Mouse (Mus musculus): ENCODE data around the gene Gm17349. TPM values are rescaled to one million over a fixed set of nuclear protein-coding genes. Genes with fewer than 3 reads are reported as not detected.

The Gm17349 gene
- total and polyA plus RNA-seq, 2 experiments from 2014 or later, result not detected

DNA sequence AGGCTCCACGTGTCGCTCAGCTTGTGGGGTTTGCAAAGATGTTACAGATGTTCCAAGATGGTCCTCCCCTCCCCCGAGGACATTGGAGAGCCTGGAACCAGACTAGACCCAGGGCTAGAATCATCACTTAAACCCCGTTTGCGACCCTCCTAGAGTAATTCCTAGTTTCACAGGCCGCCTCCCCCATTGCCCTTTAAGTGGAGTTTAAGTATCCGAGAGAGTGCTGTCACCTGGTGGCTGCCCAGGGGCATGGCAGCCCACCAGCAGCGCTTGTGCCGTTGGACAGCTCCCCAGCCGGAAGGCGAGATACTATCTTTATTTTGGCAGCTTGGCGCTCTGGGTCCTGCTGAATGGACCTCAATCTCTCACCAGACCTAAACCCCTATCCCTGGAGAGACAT, 36.4 kb downstream of the Gm17349 start:
- H3K27ac ChIP-seq (ENCODE audit: low read depth, low read length), result peak overlapping the region; percentile 93; the same call in 1 of the 2 replicates

DNA sequence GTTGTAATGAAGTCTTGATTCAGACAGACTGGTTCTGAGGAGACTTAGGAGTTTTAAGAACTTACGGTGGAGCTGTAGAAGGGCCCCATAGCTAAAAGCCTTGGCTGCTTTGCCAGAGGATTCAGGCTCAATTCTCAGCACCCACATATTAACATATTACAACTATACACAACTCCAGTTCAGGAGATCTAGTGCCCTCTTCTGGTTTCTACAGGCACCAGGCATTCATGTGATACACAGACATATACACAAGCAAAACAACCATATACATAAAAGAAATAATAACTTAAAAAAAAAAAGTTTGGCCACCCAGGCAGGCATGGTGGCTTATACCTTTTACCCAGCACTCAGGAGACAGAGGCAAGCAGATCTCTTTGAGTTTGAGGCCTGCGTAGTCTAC, 37.7 kb downstream of the Gm17349 start:
- H3K4me3 ChIP-seq (ENCODE audit: low read depth, low read length), result no peak overlapping the region
- H3K4me1 ChIP-seq (ENCODE audit: insufficient read depth, low read length), result peaks cover 15% of the 10 kb centered on the region
- 96% methylated on average over 2 of the region's 2 CpGs for WGBS
- no peak overlapping the region for H3K9ac ChIP-seq (replicated peaks; ENCODE audit: low read length, poor library complexity, severe bottlenecking)
- no peaks in the 10 kb centered on the region for H3K9me3 ChIP-seq (ENCODE audit: low read length)
- ATAC-seq (ENCODE audit: low FRiP score), result no peak
- no peak overlapping the region for H3K4me2 ChIP-seq (ENCODE audit: low read depth, low read length, poor library complexity, severe bottlenecking)
- H3K36me3 ChIP-seq (ENCODE audit: insufficient read depth, low read length), result no peaks in the 10 kb centered on the region
- TF ChIP-seq CTCF (IDR thresholded peaks at IDR 0.05), result peak; percentile 34
- H3K27me3 ChIP-seq (ENCODE audit: insufficient read depth, low read length), result no peaks in the 10 kb centered on the region
- no peak overlapping the region for H3K27ac ChIP-seq (ENCODE audit: low read depth, low read length)
- no peak for DNase-seq (ENCODE audit: low spot score)

More for the DNA sequence above, 36.4 kb downstream of the Gm17349 start:
- peak; percentile 94 for TF ChIP-seq CTCF (IDR thresholded peaks at IDR 0.05)
- H3K27me3 ChIP-seq (ENCODE audit: insufficient read depth, low read length), result no peaks in the 10 kb centered on the region
- DNase-seq (ENCODE audit: low spot score), result peak; percentile 89
- peak overlapping the region; percentile 13 for H3K4me2 ChIP-seq (ENCODE audit: low read depth, low read length, poor library complexity, severe bottlenecking)
- peaks cover 23% of the 10 kb centered on the region for H3K4me1 ChIP-seq (ENCODE audit: insufficient read depth, low read length)
- H3K9me3 ChIP-seq (ENCODE audit: low read length), result no peaks in the 10 kb centered on the region
- WGBS, result under 1% methylated on average over 12 of the region's 12 CpGs
- no peak overlapping the region for H3K9ac ChIP-seq (replicated peaks; ENCODE audit: low read length, poor library complexity, severe bottlenecking)
- no peak overlapping the region for H3K4me3 ChIP-seq (ENCODE audit: low read depth, low read length)
- peaks cover 11% of the 10 kb centered on the region; the same call in 1 of the 2 replicates for H3K36me3 ChIP-seq (ENCODE audit: insufficient read depth, low read length)
- no peak for ATAC-seq (ENCODE audit: low FRiP score)

DNA sequence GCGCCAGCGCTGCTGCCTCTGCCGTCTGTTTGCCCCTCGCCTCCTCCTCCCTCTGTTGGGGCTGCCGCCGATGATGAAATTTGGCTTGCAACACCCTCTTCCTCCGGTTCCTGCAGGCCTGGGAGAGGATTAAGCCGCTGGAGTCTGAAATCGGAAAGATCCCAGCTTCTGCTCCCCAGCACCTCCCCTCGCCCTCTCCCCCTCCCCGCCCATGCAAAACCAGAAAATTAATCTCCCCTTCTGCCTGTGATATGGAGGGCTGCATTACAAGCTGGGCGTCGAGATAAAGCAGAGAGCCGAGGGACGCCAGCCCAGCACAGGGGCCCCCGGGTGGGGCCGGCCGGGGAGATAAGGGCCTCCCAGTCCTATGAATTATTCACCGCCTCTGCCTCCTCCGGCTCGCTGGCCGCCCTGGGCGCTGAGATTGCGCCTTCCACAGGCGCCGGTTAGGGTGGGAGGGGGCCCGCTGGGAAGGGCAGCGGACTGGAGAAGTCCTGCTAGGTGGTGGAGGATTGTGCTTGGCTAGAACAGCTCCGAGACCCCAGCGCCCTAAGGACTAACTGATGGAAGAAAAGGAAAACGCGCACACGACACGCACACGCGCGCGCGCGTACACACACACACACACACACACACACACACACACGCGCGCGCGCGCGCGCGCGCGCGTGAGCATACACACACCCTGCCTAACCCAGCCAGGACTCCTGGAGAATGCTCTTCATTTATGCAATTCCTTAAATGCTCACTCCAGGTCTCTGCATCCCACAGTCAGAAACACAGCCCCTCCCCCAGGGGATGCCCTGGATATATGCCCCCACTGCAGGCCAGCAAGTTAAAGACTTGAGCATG, 40.5 kb downstream of the Gm17349 start:
- DNase-seq (ENCODE audit: low spot score), result peak; percentile 79
- Histone ChIP-seq H3K36me3 (ENCODE audit: insufficient read depth, low read length) (no peaks in the 10 kb centered on the region), H3K27me3 (ENCODE audit: insufficient read depth, low read length) (no peaks in the 10 kb centered on the region), H3K4me3 (ENCODE audit: low read depth, low read length) (peak overlapping the region; percentile 35), H3K9me3 (ENCODE audit: low read length) (no peaks in the 10 kb centered on the region), H3K4me2 (ENCODE audit: low read depth, low read length, poor library complexity, severe bottlenecking) (peak overlapping the region; percentile 65), H3K9ac (replicated peaks; ENCODE audit: low read length, poor library complexity, severe bottlenecking) (peak overlapping the region; percentile 74), H3K27ac (ENCODE audit: low read depth, low read length) (peak overlapping the region; percentile 78), H3K4me1 (ENCODE audit: insufficient read depth, low read length) (peaks cover 9% of the 10 kb centered on the region; the same call in 1 of the 2 replicates)
- WGBS, result under 1% methylated on average over 40 of the region's 52 CpGs
- no peak for TF ChIP-seq CTCF (IDR thresholded peaks at IDR 0.05)
- ATAC-seq (ENCODE audit: low FRiP score), result peak; percentile 76

DNA sequence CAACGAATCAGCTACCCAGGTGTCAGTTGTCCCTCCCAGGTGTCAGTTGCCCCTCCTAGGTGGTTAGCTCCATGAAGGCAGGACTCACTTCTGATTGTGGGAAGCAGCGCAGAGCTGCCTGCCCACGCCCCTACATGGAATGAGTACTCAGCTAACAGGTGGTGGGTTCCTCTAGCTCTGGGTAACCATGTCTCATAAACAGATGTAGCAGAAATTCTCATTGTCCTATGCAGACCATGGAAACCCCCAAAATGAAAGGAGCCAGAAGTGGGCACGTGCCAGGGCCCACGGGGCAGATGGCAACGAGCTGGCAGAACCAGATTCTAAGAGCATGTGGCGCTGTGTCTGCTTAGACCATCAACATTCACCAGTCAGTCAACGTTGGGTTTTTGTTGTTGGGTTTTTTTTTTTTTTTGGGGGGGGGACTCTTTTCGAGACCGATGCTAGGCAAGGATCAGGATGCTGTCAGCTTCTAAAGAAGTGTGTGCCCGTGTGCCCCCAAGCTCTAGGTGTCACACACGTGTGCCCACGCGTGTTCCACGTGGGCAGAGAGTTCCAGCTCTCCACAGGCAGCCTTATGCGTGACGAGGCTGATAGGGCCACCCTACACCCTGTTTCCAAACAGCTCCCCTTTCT, 41.2 kb downstream of the Gm17349 start:
- Histone ChIP-seq H3K9me3 (ENCODE audit: low read length) (no peaks in the 10 kb centered on the region), H3K27me3 (ENCODE audit: insufficient read depth, low read length) (no peaks in the 10 kb centered on the region), H3K27ac (ENCODE audit: low read depth, low read length) (peak overlapping the region; percentile 78), H3K9ac (replicated peaks; ENCODE audit: low read length, poor library complexity, severe bottlenecking) (peak overlapping the region; percentile 74), H3K4me1 (ENCODE audit: insufficient read depth, low read length) (peaks cover 9% of the 10 kb centered on the region; the same call in 1 of the 2 replicates), H3K36me3 (ENCODE audit: insufficient read depth, low read length) (no peaks in the 10 kb centered on the region), H3K4me3 (ENCODE audit: low read depth, low read length) (peak overlapping the region; percentile 35; the same call in 1 of the 2 replicates), H3K4me2 (ENCODE audit: low read depth, low read length, poor library complexity, severe bottlenecking) (peak overlapping the region; percentile 65)
- 2% methylated on average over 17 of the region's 17 CpGs for WGBS
- TF ChIP-seq CTCF (IDR thresholded peaks at IDR 0.05), result no peak
- ATAC-seq (ENCODE audit: low FRiP score) (0 out of 2 replicates have a peak, but pooled peaks have one; percentile 1), DNase-seq (ENCODE audit: low spot score) (peak; percentile 58)

DNA sequence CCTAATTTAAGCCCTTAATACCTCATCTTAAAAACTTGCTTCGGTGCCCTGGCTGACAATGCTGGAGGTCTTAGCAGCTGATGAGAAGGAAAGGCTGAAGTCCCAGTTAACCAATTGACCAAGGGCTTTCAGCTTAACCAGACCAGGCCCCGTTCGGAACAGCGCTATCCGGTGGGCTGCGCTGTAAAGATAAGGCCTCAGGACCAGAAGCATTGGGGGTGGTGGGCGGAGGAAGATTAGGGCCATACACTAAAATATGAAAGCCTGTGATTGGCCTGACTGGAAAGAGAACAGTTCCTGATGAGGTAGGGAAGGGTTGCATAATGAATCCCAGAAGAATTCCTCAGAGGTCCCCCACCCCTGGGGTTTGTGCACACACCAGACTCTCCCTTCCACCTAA, 42.9 kb downstream of the Gm17349 start:
- TF ChIP-seq CTCF (IDR thresholded peaks at IDR 0.05), result no peak
- ATAC-seq (ENCODE audit: low FRiP score), result no peak
- Histone ChIP-seq H3K27me3 (ENCODE audit: insufficient read depth, low read length) (no peaks in the 10 kb centered on the region), H3K9ac (replicated peaks; ENCODE audit: low read length, poor library complexity, severe bottlenecking) (no peak overlapping the region), H3K36me3 (ENCODE audit: insufficient read depth, low read length) (no peaks in the 10 kb centered on the region), H3K9me3 (ENCODE audit: low read length) (no peaks in the 10 kb centered on the region), H3K27ac (ENCODE audit: low read depth, low read length) (no peak overlapping the region), H3K4me3 (ENCODE audit: low read depth, low read length) (no peak overlapping the region), H3K4me2 (ENCODE audit: low read depth, low read length, poor library complexity, severe bottlenecking) (no peak overlapping the region), H3K4me1 (ENCODE audit: insufficient read depth, low read length) (peaks cover 9% of the 10 kb centered on the region; the same call in 1 of the 2 replicates)
- DNase-seq (ENCODE audit: low spot score), result no peak
- 47% methylated on average over 7 of the region's 7 CpGs for WGBS

All from midbrain, postnatal 0 days (tissue).